Mouse (Mus musculus): ENCODE data around the gene Otulin.

GRCm38 (mm10) chr15:27659143-27659542 lies 28.6 kb upstream of the Otulin start:
- no peak for TF ChIP-seq POLR2A (IDR thresholded peaks at IDR 0.05; ENCODE audit: extremely low read depth, insufficient read depth, low read length)
- TF ChIP-seq CTCF (IDR thresholded peaks at IDR 0.05; ENCODE audit: extremely low read depth, insufficient read depth, low read length), result no peak

Measured in cortical plate, adult 2 months (tissue).